Mouse (Mus musculus) ovary, adult 18-20 months (tissue): ENCODE measurements around the gene Iqcn.

Experiments
- DNase-seq: peaks from one replicate; pipeline ENCODE4 v3.0.0; 2022; ENCODE audit warnings: low spot score, mixed read lengths

Gene Iqcn

DNA sequence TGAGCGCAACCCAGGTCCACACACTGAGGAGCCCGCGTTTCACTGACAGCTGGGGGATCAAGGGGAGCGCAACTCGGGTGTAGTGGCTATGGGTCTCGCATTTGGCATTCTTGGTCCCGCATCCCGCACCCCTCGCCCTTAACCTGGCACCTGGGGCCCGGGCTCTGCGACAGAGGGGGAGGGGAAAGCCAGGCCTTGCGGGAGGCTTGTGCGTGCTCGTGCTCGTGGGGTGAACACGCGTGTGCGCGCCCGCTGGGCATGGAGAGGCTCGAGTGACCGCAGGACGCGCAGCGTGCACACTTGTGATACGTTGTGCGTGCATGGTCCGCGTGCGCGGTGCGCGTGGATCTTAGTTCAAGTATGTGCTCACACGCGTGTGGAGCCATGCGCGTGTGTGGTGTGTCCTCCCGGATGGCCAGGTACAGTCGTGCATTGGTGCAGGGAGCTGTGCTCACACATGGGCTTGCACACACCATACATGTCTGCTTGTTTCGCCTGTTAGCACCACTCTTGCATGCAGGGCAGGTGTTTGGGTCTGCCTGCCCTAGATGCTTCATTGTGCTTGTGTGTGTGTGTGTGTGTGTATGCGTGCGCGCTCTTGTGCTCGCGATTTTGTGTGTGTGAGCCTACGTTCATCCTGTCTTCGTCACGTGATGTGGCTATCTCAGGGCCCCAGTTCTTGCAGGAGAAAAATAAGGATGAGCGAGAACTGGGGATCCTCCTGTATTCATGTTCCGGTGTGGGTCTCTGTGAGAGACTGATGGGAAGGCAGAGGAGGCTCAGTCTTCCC is 51.8 kb downstream of the Iqcn start:
- no peak for DNase-seq

DNA sequence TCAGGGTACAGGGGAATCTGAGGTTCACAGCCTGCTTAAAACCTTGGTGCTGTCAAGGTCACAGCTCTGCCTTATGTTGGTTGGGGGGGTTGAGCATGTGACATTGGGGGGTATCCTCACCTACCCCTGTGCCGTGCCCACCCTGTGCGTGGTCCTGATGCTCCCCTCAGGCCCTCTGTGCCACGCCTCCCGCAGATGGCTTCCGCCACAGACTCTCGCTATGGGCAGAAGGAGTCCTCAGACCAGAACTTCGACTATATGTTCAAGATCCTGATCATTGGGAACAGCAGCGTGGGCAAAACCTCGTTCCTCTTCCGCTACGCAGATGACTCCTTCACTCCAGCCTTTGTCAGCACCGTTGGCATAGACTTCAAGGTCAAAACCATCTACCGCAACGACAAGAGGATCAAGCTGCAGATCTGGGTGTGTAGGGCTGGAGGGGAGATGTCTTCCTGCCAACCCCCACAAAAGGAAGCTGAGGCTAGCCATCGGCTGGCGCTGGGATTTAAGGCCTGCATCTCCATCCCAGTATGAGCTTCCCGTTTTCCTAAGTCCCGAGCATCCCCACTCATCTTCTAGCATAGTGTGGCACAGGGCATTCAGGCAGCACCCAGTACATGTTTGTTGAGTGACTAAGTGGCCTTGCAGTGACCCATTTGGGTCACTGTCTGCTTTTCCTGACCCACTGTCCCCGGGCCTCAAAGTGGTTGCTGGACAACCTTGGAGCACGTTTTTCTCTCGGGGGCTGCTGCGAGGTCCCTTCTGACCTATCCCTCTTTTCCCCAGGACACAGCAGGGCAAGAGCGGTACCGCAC is 52.6 kb downstream of the Iqcn start:
- no peak for DNase-seq

GRCm38 (mm10) chr8:70756476-70757040 is 53.3 kb downstream of the Iqcn start:
- no peak for DNase-seq

DNA sequence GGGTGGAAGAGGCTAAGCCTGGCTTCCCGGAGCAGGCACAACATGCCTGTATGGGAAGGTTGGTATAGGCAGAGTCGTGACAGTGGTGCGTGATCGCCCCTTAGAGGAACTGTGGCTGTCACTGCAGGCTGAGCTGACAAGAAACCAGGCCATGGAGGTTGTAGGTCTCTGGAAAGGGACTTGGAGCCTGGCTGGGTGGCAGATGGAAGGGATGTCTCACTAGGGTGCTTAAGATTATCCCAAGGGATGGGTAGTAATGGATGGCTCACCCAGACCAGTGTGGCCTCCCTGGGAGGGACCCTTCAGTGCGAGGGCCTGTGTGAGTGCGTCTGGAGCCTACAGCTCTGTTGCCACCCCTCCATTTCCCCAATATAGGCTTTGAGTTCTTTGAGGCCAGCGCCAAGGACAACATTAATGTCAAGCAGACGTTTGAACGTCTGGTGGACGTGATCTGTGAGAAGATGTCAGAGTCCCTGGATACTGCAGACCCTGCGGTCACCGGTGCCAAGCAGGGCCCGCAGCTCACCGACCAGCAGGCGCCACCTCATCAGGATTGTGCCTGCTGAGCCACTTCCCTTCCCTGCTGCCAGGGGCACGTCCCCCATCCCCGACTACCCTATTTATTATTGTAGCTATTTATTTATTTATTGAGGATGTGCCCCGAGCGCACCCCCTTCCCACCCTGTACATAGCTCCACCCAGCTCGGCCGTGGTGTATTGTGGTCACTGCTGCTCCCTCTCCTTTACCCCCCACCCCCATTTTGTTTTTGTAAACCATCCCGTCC is 54.5 kb downstream of the Iqcn start:
- DNase-seq = no peak

- no peak for DNase-seq
Measured at GRCm38 (mm10) chr8:70758308-70758615, 55.0 kb downstream of the Iqcn start.

GRCm38 (mm10) chr8:70758616-70759561 is 55.6 kb downstream of the Iqcn start:
- no peak for DNase-seq

DNA sequence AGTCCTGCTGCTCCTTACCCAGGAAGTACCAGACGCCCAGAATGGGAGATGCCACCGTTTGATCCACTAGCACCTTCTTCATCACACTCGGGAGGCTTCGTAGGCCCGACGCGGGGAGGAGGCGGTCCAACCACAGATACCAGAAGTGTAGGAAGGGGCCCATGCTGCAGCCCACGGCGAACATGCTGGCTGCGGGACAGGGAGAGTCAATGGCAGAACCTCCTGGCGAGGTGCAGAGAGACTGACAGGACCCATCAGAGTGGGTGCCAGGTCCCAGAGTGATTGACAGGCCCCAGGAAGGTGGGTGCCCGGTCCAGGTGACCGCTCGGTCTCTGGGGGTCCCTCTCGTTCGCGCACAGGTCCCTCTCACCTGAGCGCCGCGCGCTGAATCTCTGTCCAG is 57.1 kb downstream of the Iqcn start:
- no peak for DNase-seq

DNA sequence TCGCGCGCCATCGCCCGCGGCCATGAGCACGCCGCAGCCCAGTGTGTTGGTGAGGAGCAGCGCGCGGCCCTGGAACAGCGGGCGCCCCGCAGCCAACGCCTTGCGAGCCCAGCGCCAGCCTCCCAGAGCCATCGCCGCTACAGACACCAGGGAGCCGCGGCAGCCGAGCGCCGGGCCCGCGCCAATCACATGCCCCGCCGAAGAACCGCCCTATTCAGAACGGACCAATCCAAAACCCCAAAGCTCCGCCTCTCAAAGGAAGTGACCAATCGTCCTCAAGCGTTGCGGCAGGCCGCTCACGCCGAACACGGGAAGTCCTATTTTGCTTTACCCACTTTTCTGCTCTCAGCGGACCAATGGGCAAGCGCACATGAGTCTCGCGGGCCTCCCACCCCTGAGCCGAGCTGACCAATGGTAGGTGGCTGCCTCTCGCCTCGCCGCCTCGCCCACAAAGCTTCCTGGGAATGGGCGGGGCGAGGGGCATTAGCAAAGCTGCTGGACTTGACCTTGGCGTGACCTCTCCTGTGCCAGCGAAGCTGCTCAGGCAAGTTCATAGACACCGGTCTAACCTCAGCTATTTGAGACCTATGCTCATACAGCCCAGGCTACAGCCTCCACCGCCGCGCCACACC is 57.6 kb downstream of the Iqcn start, which contains the start of gene Mpv17l2:
TSS of gene Mpv17l2 (minus strand) at position 172 of the 632 bp plus-strand sequence.
- peak; percentile 97 for DNase-seq

- no peak for DNase-seq
Measured at GRCm38 (mm10) chr8:70762118-70762517, 58.9 kb downstream of the Iqcn start.

- no peak for DNase-seq
Measured at GRCm38 (mm10) chr8:70763354-70763753, 60.1 kb downstream of the Iqcn start.

- no peak for DNase-seq
Measured at GRCm38 (mm10) chr8:70764026-70764425, 60.8 kb downstream of the Iqcn start.

DNA sequence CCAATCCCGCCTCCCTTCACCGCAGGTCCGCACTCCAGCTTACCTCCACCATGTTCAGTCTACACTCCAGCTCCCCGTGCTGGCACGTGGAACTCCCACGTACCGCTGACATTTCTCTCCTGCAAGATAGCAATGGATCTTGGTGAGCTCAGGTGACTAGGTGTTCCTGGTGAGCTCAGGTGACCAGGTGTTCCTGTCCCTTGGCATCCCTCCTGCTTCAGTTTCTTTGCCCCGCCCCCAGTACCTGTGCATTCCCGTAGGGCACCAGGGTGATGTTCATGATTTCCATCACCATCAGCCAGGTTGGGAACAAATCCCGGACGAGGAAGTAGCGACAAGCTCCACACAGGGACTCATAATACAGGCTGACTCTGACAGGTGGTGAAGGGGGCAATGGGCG is 61.4 kb downstream of the Iqcn start:
- DNase-seq = no peak

DNA sequence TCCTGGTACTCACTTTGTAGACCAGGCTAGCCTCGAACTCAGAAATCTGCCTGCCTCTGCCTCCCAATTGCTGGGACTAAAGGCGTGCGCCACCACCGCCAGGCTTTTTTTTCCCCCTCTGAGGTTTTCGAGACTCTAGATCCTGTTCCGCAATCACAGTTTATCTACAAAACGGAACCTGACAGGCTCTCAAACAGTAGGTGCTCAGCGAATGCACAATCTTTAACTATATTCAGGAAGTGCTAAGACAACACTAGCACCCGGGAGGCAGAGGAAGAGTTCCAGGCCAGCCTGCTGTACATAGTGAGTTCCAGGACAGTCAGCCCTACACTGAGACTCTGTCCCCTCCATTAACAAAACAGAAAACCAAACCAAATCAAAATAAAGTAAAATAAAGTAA is 62.1 kb downstream of the Iqcn start:
- DNase-seq = no peak

- no peak for DNase-seq
Measured at GRCm38 (mm10) chr8:70765838-70766570, 62.7 kb downstream of the Iqcn start.

DNA sequence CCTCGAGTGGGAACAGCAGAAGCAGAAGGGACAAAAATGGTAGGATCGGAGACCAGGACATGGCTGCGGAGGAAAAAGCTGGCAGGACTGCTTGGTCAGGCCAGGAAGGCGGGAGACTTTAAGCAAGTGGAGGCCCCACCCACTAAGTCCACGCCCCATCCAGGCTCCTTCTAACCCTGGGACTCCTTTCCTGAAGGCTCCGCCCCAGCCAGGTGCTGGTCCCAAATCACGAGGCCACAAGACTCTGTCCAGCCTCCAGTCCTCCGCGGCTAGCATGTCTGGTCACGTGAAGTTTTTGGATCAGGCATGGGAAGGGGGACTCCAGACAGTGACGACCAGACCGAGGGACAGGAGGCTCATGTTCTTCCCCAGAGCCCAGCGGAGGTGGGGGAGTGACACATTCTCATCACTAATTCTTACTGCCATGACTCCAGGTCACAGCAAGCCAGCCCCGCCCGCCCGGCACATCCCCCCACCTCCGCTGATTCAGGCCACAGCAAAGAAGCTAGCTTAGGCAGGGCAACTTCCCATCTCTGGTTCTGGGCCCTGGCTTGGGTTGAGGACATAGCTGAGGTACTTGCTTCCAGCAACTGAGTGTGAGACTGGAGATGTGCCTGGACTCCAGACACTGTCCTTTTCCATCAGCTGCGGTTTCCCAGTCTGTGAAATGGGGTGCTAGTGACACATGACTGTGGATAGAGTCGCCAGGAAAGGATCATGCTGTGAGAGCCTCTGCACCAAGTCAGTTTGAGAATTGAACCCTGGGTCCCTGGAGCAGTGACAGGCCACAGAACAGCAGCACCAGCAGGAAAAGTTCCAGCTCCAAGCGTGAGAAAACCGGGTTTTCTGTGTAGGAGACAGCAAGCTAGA is 63.5 kb downstream of the Iqcn start:
- peak; percentile 69 for DNase-seq
